Mouse (Mus musculus): ENCODE results near the gene Arl15.

Arl15 gene

GRCm38 (mm10) chr13:114114586-114114985 lies 320.3 kb downstream of the Arl15 start:
- no peak for DNase-seq

- no peak for DNase-seq
Observed at GRCm38 (mm10) chr13:114115106-114115505, 320.8 kb downstream of the Arl15 start.

- DNase-seq: no peak
Observed at GRCm38 (mm10) chr13:114118104-114118830, 324.0 kb downstream of the Arl15 start.

- DNase-seq: no peak
Observed at GRCm38 (mm10) chr13:114119816-114120215, 325.5 kb downstream of the Arl15 start.

GRCm38 (mm10) chr13:114121591-114121990 lies 327.3 kb downstream of the Arl15 start:
- DNase-seq: no peak

- no peak for DNase-seq
Observed at GRCm38 (mm10) chr13:114123391-114123790, 329.1 kb downstream of the Arl15 start.

- no peak for DNase-seq
Observed at GRCm38 (mm10) chr13:114124385-114124784, 330.1 kb downstream of the Arl15 start.

GRCm38 (mm10) chr13:114124991-114125390 lies 330.7 kb downstream of the Arl15 start:
- DNase-seq: no peak

- DNase-seq: no peak
Observed at GRCm38 (mm10) chr13:114128366-114128765, 334.1 kb downstream of the Arl15 start.

- no peak for DNase-seq
Observed at GRCm38 (mm10) chr13:114129986-114130385, 335.7 kb downstream of the Arl15 start.

- peak; percentile 3 for DNase-seq
Observed at GRCm38 (mm10) chr13:114130566-114131319, 336.4 kb downstream of the Arl15 start.

- DNase-seq: no peak
Observed at GRCm38 (mm10) chr13:114138921-114139320, 344.6 kb downstream of the Arl15 start.

GRCm38 (mm10) chr13:114139570-114139969 lies 345.3 kb downstream of the Arl15 start:
- no peak for DNase-seq

- DNase-seq: no peak
Observed at GRCm38 (mm10) chr13:114142826-114143225, 348.5 kb downstream of the Arl15 start.

- DNase-seq: no peak
Observed at GRCm38 (mm10) chr13:114143247-114143646, 348.9 kb downstream of the Arl15 start.

GRCm38 (mm10) chr13:114144052-114145046 lies 350.0 kb downstream of the Arl15 start:
- DNase-seq: no peak

GRCm38 (mm10) chr13:114145249-114145648 lies 350.9 kb downstream of the Arl15 start:
- no peak for DNase-seq

GRCm38 (mm10) chr13:114150856-114151697 lies 356.8 kb downstream of the Arl15 start:
- no peak for DNase-seq

- DNase-seq: no peak
Observed at GRCm38 (mm10) chr13:114151698-114152069, 357.4 kb downstream of the Arl15 start.

- no peak for DNase-seq
Observed at GRCm38 (mm10) chr13:114156689-114157088, 362.4 kb downstream of the Arl15 start.

GRCm38 (mm10) chr13:114158111-114158730 lies 363.9 kb downstream of the Arl15 start:
- no peak for DNase-seq

Measured in cerebellum, adult 8-10 months (tissue).